Mouse (Mus musculus) cerebellum, adult 8-10 months (tissue): ENCODE data around the gene Pdzrn4.

Source experiments
- DNase-seq: peaks from one replicate; pipeline ENCODE4 v3.0.0; 2022

Pdzrn4 gene

GRCm38 (mm10) chr15:92752167-92752566 lies 355.5 kb downstream of the Pdzrn4 start:
- DNase-seq = no peak

- no peak for DNase-seq
These were observed 355.9 kb downstream of the Pdzrn4 start for GRCm38 (mm10) chr15:92752578-92752977.

- no peak for DNase-seq
These were observed 360.6 kb downstream of the Pdzrn4 start for GRCm38 (mm10) chr15:92757085-92757903.

- no peak for DNase-seq
These were observed 362.3 kb downstream of the Pdzrn4 start for GRCm38 (mm10) chr15:92759001-92759400.

- DNase-seq = no peak
These were observed 366.6 kb downstream of the Pdzrn4 start for GRCm38 (mm10) chr15:92763303-92763702.

- no peak for DNase-seq
These were observed 372.9 kb downstream of the Pdzrn4 start for GRCm38 (mm10) chr15:92769535-92769934.

GRCm38 (mm10) chr15:92788036-92788435 lies 391.4 kb downstream of the Pdzrn4 start:
- DNase-seq = no peak

GRCm38 (mm10) chr15:92794275-92794674 lies 397.6 kb downstream of the Pdzrn4 start:
- no peak for DNase-seq

GRCm38 (mm10) chr15:92805934-92806333 lies 409.3 kb downstream of the Pdzrn4 start:
- no peak for DNase-seq

GRCm38 (mm10) chr15:92806352-92806751 lies 409.7 kb downstream of the Pdzrn4 start:
- DNase-seq = no peak
